ENCODE assay signal across 1 mouse cellular context in the genomic region with DNA sequence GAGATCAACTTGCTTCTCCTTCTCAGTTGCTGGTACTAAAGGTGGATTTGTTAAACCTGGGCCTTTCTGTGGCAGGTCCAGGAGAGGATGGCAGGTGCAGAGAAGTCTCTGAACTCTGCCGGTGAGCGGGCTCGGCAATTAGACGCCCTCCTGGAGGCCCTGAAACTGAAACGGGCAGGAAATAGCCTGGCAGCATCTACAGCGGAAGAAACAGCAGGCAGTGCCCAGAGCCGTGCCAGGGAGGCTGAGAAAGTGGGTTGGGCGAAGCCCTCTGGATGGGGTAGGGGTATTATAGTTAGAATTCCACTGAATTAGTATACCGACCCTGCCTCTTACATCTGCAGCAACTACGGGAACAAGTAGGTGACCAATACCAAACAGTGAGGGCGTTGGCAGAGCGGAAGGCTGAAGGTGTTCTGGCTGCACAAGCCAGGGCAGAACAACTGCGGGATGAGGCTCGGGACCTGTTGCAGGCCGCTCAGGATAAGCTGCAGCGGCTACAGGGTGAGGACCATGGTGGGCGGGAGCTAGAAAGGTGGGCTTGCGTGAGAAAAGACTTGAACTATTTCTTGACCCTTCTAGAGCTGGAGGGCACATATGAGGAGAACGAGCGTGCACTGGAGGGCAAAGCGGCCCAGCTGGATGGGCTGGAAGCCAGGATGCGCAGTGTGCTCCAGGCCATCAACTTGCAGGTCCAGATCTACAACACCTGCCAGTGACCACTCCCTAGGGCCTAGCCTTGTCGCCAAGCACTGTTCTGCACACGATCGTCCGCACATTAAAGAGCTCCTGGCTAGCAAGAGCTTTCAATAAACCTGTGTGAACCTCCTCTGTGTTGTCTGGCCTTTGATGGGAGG.
TF ChIP-seq lines count a peak whose summit lies in the region.

No protein-coding gene starts in this region.

TF ChIP-seq in C2C12, 6 proteins besides CTCF, POLR2A, EP300 and RAD21 (continued from another document):
- no peak for TF ChIP-seq USF1 (IDR thresholded peaks at IDR 0.05; ENCODE audit: low read depth)
